Mouse (Mus musculus) common myeloid progenitor, adult 5-6 weeks (primary cell): ENCODE results near the gene Tango2. TPM values are rescaled to one million over a fixed set of nuclear protein-coding genes. Genes with fewer than 3 reads are reported as not detected.
A peak's percentile ranks its signal among the peaks of the same experiment; 100 is the strongest.
"Not testable (repeated sequence)": the region's sequence is repeated elsewhere in the genome, so short reads cannot be mapped to it uniquely, and the experiment has no call there.

Experiments
- ATAC-seq: replicated peaks from 2 replicates; pipeline ENCODE4 v1.8.0; 2016; ENCODE audit warnings: low read depth, mild to moderate bottlenecking, moderate TSS enrichment, inconsistent platforms; ENCODE audit not compliant: poor library complexity, severe bottlenecking
- total RNA-seq: library from RNA; stranded (forward); fragments of 200-1000, 187-1606 nt; gene quantifications from 2 replicates; pipeline ENCODE4 v1.2.3, GENCODE M21; 2017

The Tango2 gene
- total RNA-seq, 1 experiment from 2014 or later, result 14.9 TPM

- peak; percentile 58 for ATAC-seq
These were observed 2.7 kb downstream of the Tango2 start for GRCm38 (mm10) chr16:18345243-18345642.

GRCm38 (mm10) chr16:18343778-18344177 lies 4.1 kb downstream of the Tango2 start:
- peak; percentile 84 for ATAC-seq

DNA sequence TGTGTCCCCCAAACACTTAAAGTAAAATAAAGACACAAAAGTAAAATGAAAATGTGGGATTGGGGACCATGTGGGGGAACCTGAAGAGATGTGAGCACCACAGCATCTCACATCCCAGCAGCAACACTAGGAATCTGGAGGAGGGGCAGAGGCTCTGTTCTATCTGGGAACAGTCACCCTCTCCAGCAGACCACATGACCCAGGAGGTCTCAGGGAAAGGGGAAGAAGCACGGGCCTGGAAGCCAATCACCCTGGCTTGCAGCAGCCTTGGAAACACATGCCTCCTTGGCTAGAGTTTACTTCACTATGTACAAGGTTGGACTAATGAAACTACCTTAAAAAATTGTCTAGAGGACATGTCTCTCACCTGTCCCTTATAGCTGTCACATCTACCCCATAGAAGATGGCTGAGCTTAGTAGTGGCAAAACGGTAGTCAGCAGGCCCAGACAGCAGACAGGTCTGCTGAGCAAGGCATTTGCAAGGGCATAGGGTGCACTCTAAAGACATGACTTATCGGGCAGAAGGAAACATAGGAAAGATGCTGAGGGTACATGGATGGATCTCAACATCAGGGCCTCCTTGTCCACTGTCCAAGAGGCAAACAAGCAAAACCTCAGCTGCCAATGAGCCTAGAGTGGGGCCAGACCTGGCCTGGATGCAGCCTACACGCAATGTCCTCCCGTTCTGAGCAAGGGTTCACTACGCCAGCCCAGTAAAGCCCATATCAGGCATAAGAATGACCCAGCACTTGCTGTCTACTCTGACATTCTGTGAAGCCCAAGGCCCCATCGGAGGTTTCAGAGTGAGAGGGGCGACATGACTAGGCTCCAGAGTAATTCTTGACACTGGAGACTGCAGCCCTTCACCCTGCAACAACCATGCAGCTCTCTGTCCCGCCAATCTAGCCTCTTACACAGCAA lies 5.0 kb downstream of the Tango2 start:
- no peak for ATAC-seq

DNA sequence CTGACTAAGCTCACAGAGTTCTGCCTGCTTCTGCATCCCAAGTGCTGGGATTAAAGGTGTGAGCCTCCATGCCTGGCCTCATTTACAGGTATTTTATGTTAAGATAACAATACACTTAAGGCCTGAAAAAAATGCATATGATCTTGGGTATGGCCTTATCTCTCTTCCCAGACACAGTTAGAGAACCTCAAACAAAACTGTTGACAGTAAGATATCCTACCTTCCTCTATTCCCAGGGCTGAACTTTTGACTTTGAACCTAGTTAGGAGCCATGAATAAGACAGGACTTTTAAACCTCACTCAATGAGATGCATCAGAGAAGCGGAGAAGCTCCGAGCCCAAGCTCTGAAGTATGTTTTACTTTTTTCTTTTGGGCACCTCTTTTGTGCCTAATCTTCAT lies 5.8 kb downstream of the Tango2 start:
- peak; percentile 19; the same call in 1 of the 2 replicates for ATAC-seq

DNA sequence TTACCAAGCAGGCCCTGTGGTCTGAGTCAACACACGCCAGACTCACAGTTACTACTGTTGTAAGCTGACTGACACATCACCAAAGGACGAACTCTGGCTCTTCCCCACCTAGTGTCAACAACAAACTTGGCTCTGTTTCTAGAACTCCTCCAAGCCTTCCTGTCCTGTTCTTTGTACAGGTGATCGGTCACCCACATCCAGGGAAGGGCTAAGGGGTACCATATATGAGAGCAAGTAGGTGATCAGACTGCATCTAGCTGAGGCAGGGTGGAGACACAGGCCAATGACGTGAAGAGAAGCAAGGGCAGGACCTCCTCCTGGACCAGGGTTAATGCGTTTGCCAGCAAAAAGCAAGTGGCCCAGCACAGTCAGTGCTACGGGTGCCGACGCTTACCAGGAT lies 6.3 kb downstream of the Tango2 start:
- ATAC-seq, result no peak

DNA sequence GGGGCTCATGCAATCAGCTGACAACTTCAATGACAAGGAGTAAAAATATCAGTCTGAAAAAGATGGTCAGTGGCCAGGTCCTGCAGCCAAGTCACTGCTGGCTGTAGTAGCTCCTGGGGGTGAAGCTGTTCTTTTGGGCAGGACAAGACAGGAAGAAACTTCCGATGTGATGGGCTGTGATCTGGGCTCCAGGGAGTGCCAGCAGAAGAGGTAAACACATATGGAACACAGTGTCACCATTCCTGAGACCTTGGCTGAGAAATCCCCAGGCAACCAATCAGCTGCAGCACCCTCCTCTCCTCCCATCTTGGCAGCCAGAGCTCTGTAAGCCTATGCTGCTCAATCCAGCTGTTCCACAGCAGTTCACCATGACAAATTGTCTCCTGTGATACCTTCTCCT lies 8.0 kb downstream of the Tango2 start:
- no peak for ATAC-seq

DNA sequence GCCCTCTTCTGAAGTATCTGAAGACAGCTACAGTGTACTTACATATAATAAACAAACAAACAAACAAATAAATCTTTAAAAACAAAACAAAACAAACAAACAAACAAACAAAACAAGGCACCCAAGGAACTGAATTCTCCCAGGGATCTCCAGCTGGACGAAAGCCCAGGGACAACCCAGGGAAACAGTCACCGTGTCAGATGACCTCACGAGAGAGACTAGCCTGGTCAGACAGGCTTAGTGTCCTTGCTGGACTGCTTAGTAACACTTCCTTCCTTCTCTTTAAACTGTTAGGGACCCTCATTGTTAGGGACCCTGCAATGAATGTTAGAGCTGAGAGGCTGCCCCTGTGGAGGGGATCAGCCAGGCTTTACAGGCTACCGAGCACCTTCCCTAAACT lies 10.6 kb downstream of the Tango2 start:
- no peak for ATAC-seq

DNA sequence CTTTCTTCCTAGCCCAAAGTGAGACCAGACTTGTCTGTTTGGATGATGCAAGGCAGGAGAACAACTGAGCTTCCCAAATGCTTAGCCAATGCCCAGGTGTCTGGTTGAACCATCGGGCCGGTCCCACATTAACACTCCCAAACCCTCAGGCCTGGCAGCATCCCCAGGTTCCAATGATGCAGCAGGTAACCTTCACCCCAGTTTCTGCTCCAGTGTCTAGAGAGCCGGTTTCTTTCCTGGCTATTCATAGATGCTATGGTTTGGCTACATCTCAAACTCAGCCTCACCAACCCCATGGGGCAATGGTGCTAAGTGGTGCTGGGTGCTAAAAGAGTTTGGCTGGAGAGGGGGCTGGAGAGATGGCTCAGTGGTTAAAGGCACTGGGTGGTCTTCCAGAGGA lies 11.9 kb downstream of the Tango2 start:
- no peak for ATAC-seq

- no peak for ATAC-seq
These were observed 13.9 kb downstream of the Tango2 start for GRCm38 (mm10) chr16:18333976-18334375.

GRCm38 (mm10) chr16:18328524-18328923 lies 19.4 kb downstream of the Tango2 start:
- no peak for ATAC-seq

- ATAC-seq, result no peak
These were observed 20.0 kb downstream of the Tango2 start for GRCm38 (mm10) chr16:18327936-18328335.

GRCm38 (mm10) chr16:18325741-18326140 lies 22.2 kb downstream of the Tango2 start:
- ATAC-seq, result no peak

- no peak for ATAC-seq
These were observed 23.9 kb downstream of the Tango2 start for GRCm38 (mm10) chr16:18324031-18324430.

DNA sequence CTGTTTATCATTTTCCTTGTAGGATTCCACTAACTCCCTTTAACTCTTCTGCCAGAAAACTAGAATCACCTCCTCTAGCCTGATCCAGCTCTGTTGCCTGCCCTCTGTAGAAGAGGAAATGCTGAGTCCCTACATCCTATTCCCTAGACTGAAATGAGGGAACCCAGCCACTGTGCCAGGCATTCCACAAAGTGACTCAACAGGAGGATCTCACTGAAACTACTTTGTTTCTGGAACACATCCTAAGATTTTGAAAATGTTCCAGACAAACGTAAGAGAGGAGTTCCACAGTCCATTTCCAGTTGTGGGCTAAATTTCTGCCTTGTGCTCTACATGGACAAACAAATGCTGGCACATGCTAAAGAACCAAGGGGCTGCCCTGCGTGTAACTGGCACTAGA lies 24.4 kb downstream of the Tango2 start:
- ATAC-seq, result no peak

- ATAC-seq, result no peak
These were observed 26.5 kb downstream of the Tango2 start for GRCm38 (mm10) chr16:18321443-18321842.

- ATAC-seq, result no peak
These were observed 28.9 kb downstream of the Tango2 start for GRCm38 (mm10) chr16:18318992-18319391.

DNA sequence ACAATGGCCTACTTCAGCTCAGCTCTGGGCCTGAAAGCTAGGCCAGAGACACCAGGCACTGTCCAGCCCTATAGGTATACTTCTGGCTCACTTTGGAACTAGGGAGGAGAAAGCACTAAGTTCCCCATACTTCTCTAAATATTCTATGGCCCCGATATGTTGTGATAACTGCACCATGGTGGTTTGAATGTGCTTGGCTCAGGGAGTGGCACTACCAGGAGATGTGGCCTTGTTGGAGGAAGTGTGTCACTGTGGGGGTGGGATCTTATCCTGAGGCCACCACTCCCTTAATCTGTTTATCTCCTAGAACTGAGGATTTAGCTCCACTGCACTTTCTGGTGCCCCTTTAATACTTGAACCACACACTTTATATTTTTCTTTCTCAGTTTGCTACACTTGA lies 39.7 kb downstream of the Tango2 start:
- 0 out of 2 replicates have a peak, but pooled peaks have one; percentile 25 for ATAC-seq

GRCm38 (mm10) chr16:18289614-18290013 lies 58.3 kb downstream of the Tango2 start:
- not testable (repeated sequence) for ATAC-seq

GRCm38 (mm10) chr16:18289067-18289588 lies 58.8 kb downstream of the Tango2 start, which contains the start of gene Dgcr8:
Dgcr8 (minus strand) TSS chr16:18289246.
- ATAC-seq, result peak; percentile 95

DNA sequence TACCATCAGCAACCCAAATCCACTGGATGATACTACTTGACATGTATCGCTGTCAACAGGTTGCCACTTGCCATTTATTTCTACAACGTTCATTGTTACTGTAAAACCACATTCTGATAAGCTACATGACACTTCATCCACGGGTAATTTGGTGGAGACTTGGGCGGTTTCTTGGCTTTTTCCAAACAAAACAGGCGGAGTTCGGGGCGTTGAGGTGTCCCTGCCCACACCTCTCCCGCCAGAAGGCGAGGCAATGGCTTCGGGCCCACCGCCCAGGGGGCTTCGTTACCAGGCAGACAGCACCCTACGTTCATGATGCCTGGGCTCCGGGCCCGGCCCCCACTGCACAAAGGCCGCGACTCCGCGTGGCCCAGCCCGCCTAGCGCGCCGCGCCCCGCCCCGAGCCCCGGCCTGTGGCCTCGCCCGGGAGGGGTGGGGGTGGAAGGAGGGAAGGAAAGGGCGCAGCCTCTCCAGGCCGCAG lies 59.3 kb downstream of the Tango2 start:
- ATAC-seq, result peak; percentile 44

DNA sequence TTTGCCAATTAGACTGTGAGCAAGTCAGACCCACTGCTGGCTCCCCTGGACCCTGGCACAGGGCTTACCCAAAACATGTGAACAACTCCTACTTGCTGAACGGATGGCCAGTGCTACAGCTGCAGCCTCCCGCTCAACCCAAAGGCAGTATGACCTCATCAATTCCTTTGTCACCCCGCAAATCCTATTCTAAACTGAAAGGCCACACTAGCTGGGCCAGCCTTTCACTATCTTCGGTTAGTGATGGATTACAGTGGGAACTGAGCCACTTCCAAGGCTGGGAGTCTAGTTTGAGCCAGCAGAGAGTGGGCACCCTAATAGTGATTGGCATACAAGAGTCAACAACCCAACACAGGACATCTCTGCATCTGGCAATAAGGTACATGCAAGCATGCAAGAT lies 59.7 kb downstream of the Tango2 start:
- ATAC-seq, result no peak
